Mouse (Mus musculus) MEL (cell line): ENCODE data around the gene Rhbdl1. TPM values are rescaled to one million over a fixed set of nuclear protein-coding genes. Genes with fewer than 3 reads are reported as not detected.

Source experiments
- DNase-seq: peaks from one replicate; pipeline ENCODE4 v3.0.0; 2011; ENCODE audit warnings: low read depth, low spot score
- H3K27ac ChIP-seq: 2 replicates; pipeline ENCODE4 v1.5.1; 2012; ENCODE audit warnings: low read depth, mild to moderate bottlenecking, control low read depth, low read length, moderate library complexity; ENCODE audit not compliant: control insufficient read depth
- H3K27me3 ChIP-seq, 2 experiments: fragments of 150-350 bp in 1 of 2; sonication (generic) in 1 of 2; 2 replicates each; pipeline ENCODE4 v1.6.1; 2012; ENCODE audit warnings: low read length in 2 of 2, mild to moderate bottlenecking in 2 of 2, improper control_type of control experiment in 1 of 2, moderate library complexity in 1 of 2; ENCODE audit not compliant: insufficient read depth in 2 of 2, control insufficient read depth in 1 of 2
- H3K36me3 ChIP-seq, 2 experiments: 2 replicates each; pipeline ENCODE4 v1.6.1; 2012 to 2014; ENCODE audit warnings: low read length in 2 of 2, improper control_type of control experiment in 1 of 2, inconsistent platforms in 1 of 2, mild to moderate bottlenecking in 1 of 2; ENCODE audit not compliant: insufficient read depth in 2 of 2, control insufficient read depth in 1 of 2
- H3K4me1 ChIP-seq, 2 experiments: fragments of 150-350 bp in 1 of 2; sonication (generic) in 1 of 2; 2 replicates each; pipeline ENCODE4 v1.6.1; 2012; ENCODE audit warnings: low read length in 2 of 2, improper control_type of control experiment in 1 of 2, mild to moderate bottlenecking in 1 of 2; ENCODE audit not compliant: insufficient read depth in 2 of 2, control insufficient read depth in 1 of 2
- H3K4me3 ChIP-seq, 2 experiments: fragments of 150-350 bp in 1 of 2; sonication (generic) in 1 of 2; 2 replicates each; pipeline ENCODE4 v1.5.1; 2012; ENCODE audit warnings: low read depth in 2 of 2, low read length in 2 of 2, mild to moderate bottlenecking in 2 of 2, moderate library complexity in 2 of 2, control low read depth in 1 of 2, improper control_type of control experiment in 1 of 2; ENCODE audit not compliant: control insufficient read depth in 1 of 2, insufficient read depth in 1 of 2
- H3K79me2 ChIP-seq: 2 replicates; pipeline ENCODE4 v1.6.1; 2012; ENCODE audit warnings: mild to moderate bottlenecking, low read length, moderate library complexity; ENCODE audit not compliant: control insufficient read depth, poor library complexity, insufficient read depth
- H3K9ac ChIP-seq: 2 replicates; pipeline ENCODE4 v1.6.1; 2012; ENCODE audit warnings: low read depth, mild to moderate bottlenecking, control low read depth, low read length, moderate library complexity; ENCODE audit not compliant: control insufficient read depth, poor library complexity, severe bottlenecking
- H3K9me3 ChIP-seq: fragments of 150-350 bp; sonication (generic); replicated peaks from 2 replicates; pipeline ENCODE4 v1.6.1; 2012; ENCODE audit warnings: mild to moderate bottlenecking, low read length, improper control_type of control experiment, moderate library complexity; ENCODE audit not compliant: insufficient read depth
- BHLHE40 ChIP-seq: IDR thresholded peaks from 2 replicates; pipeline ENCODE4 v1.6.1; 2012; ENCODE audit warnings: low read depth, mild to moderate bottlenecking, inconsistent platforms, low read length, improper control_type of control experiment, borderline replicate concordance
- CTCF ChIP-seq, 3 experiments: IDR thresholded peaks in 2 of 3; conservative IDR thresholded peaks in 1 of 3; 2 replicates each; pipeline ENCODE4 v1.5.1; 2011 to 2012; ENCODE audit warnings: low read length in 3 of 3, low read depth in 2 of 3, mild to moderate bottlenecking in 2 of 3, improper control_type of control experiment in 1 of 3, inconsistent platforms in 1 of 3, mixed read lengths in 1 of 3, moderate library complexity in 1 of 3; ENCODE audit not compliant: control insufficient read depth in 1 of 3, insufficient read depth in 1 of 3, poor library complexity in 1 of 3, severe bottlenecking in 1 of 3
- E2F4 ChIP-seq: IDR thresholded peaks from 2 replicates; pipeline ENCODE4 v1.6.1; 2011; ENCODE audit warnings: low read depth, low read length, improper control_type of control experiment, borderline replicate concordance
- ELF1 ChIP-seq: IDR thresholded peaks from 2 replicates; pipeline ENCODE4 v1.6.1; 2014; ENCODE audit warnings: low read depth, mild to moderate bottlenecking, inconsistent platforms, low read length, improper control_type of control experiment, moderate library complexity
- EP300 ChIP-seq, 2 experiments: IDR thresholded peaks; 2 replicates each; pipeline ENCODE4 v1.6.1; 2011; ENCODE audit warnings: improper control_type of control experiment in 2 of 2, low read length in 2 of 2, low read depth in 1 of 2, mild to moderate bottlenecking in 1 of 2
- ETS1 ChIP-seq: IDR thresholded peaks from 2 replicates; pipeline ENCODE4 v1.6.1; 2012; ENCODE audit warnings: low read depth, mild to moderate bottlenecking, inconsistent platforms, low read length, improper control_type of control experiment, moderate library complexity
- HCFC1 ChIP-seq: IDR thresholded peaks from 2 replicates; pipeline ENCODE4 v1.6.1; 2012; ENCODE audit warnings: low read depth, mild to moderate bottlenecking, inconsistent platforms, low read length, improper control_type of control experiment, moderate library complexity
- JUND ChIP-seq: IDR thresholded peaks from 2 replicates; pipeline ENCODE4 v1.6.1; 2011; ENCODE audit warnings: low read depth, mild to moderate bottlenecking, improper control_type of control experiment, low read length
- MAFK ChIP-seq: IDR thresholded peaks from 2 replicates; pipeline ENCODE4 v1.6.1; 2011; ENCODE audit warnings: low read depth, mild to moderate bottlenecking, low read length, improper control_type of control experiment, borderline replicate concordance
- MAX ChIP-seq: IDR thresholded peaks from 2 replicates; pipeline ENCODE4 v1.6.1; 2011; ENCODE audit warnings: low read length, improper control_type of control experiment
- MEF2A ChIP-seq: IDR thresholded peaks from 2 replicates; pipeline ENCODE4 v1.6.1; 2014; ENCODE audit warnings: low read depth, mild to moderate bottlenecking, inconsistent platforms, low read length, improper control_type of control experiment; ENCODE audit not compliant: poor library complexity, insufficient replicate concordance, severe bottlenecking; ENCODE audit errors: extremely low read depth
- MYB ChIP-seq: IDR thresholded peaks from 2 replicates; pipeline ENCODE4 v1.6.1; 2011; ENCODE audit warnings: mild to moderate bottlenecking, low read depth, low read length, improper control_type of control experiment
- POLR2AphosphoS2 ChIP-seq: IDR thresholded peaks from 2 replicates; pipeline ENCODE4 v1.6.1; 2011; ENCODE audit warnings: low read length, improper control_type of control experiment
- POLR2AphosphoS5 ChIP-seq: IDR thresholded peaks from 2 replicates; pipeline ENCODE4 v1.6.1; 2012; ENCODE audit warnings: low read depth, borderline replicate concordance, mild to moderate bottlenecking, inconsistent platforms, low read length, moderate library complexity, mixed read lengths
- SMC3 ChIP-seq: IDR thresholded peaks from 2 replicates; pipeline ENCODE4 v1.6.1; 2011; ENCODE audit warnings: low read depth, low read length, improper control_type of control experiment
- TCF12 ChIP-seq: IDR thresholded peaks from 2 replicates; pipeline ENCODE4 v1.6.1; 2014; ENCODE audit warnings: low read depth, mild to moderate bottlenecking, inconsistent platforms, low read length, improper control_type of control experiment, moderate library complexity
- USF2 ChIP-seq, 2 experiments: IDR thresholded peaks; 2 replicates each; pipeline ENCODE4 v1.6.1; 2011 to 2012; ENCODE audit warnings: improper control_type of control experiment in 2 of 2, low read length in 2 of 2, borderline replicate concordance in 1 of 2, inconsistent platforms in 1 of 2, low read depth in 1 of 2, mild to moderate bottlenecking in 1 of 2; ENCODE audit not compliant: insufficient read depth in 1 of 2
- ZC3H11A ChIP-seq: IDR thresholded peaks from 2 replicates; pipeline ENCODE4 v1.6.1; 2012; ENCODE audit warnings: low read depth, mild to moderate bottlenecking, inconsistent platforms, low read length, improper control_type of control experiment
- ZKSCAN1 ChIP-seq: IDR thresholded peaks from 2 replicates; pipeline ENCODE4 v1.6.1; 2012; ENCODE audit warnings: low read depth, mild to moderate bottlenecking, inconsistent platforms, low read length, improper control_type of control experiment, moderate library complexity
- ZNF384 ChIP-seq: IDR thresholded peaks from 2 replicates; pipeline ENCODE4 v1.6.1; 2012; ENCODE audit warnings: low read depth, mild to moderate bottlenecking, inconsistent platforms, low read length, improper control_type of control experiment
- polyA plus RNA-seq, 2 experiments: library from polyadenylated mRNA; stranded (reverse) in 1 of 2; unstranded in 1 of 2; fragments of >175 nt in 1 of 2; fragments of >200 nt in 1 of 2; gene quantifications; 2 replicates each; pipeline versions ENCODE4 v1.2.1 to v1.2.4; 2012; ENCODE audit warnings: low replicate concordance in 2 of 2, low read depth in 1 of 2; ENCODE audit not compliant: insufficient read length in 2 of 2, insufficient read depth in 1 of 2, missing spikeins in 1 of 2
- total RNA-seq: library from RNA; depleted of rRNA; stranded (reverse); fragments of 300-350 nt; gene quantifications from 2 replicates; pipeline ENCODE4 v1.2.3, GENCODE M21; 2012

Rhbdl1 gene
- total and polyA plus RNA-seq, 3 experiments: 1.4 to 4.0 TPM; not detected in 1

DNA sequence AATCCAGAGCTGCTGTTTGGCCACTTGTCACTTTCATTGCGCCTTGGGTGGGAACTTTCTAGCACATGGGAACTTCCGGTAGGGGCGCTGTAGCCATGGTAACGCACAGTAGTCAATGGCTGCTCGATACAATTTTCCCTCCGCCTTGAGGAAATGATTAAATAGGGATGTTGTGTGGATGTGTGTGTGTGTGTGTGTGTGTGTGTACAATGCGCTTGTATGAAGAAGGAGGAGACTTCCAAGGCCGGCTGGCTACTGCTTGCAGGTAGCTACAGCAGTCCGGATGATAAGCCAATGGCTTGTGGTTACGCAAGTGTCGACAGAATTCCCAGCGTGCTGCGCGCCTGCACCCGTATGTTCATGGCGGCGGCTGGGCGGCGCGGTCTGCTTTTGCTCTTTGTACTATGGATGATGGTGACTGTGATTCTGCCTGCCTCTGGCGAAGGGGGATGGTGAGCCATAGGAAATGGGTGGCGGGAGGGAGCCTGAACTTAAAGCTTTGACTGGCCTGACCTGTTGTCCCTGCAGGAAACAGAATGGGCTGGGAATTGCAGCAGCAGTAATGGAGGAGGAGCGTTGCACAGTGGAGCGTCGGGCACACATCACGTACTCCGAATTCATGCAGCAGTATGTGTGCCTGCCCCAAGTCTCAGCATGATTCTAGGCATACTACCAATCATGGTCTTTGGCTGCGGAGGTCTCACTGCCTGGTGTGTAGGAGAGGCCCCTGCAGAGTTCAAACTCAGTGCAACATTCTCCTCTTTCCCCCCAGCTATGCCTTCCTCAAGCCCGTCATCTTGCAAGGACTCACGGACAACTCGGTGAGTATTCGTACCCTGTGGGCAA, 8.2 kb downstream of the Rhbdl1 start, which contains the start of gene Jmjd8 (continued):
- TF ChIP-seq USF2 (IDR thresholded peaks at IDR 0.05; ENCODE audit: borderline replicate concordance in 1 of 2, insufficient read depth in 1 of 2, low read depth in 1 of 2, low read length in 2 of 2) (no peak), ETS1 (0 out of 2 replicates have a peak, but pooled peaks have one; percentile 42), POLR2AphosphoS2 (peak; percentile 59), JUND (no peak), MYB (no peak)
- TF ChIP-seq, all 39 proteins: peak for 22

DNA sequence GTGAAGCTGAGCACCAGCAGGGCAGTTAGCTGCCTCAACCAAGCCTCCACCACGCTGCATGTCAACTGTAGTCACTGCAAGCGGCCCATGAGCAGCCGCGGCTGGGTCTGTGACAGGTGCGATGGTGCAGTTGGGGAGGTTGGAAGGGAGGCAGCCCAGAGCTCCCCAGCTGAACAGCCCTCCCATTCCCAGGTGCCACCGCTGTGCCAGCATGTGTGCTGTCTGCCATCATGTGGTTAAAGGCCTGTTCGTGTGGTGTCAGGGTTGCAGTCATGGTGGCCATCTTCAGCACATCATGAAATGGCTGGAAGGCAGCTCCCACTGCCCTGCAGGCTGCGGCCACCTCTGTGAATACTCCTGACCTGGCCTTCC, 8.9 kb downstream of the Rhbdl1 start:
- Histone ChIP-seq H3K9me3 (no peaks in the 10 kb centered on the region), H3K9ac (peak overlapping the region; percentile 83; the same call in 1 of the 2 replicates), H3K27me3 (no peaks in the 10 kb centered on the region), H3K27ac (0 out of 2 replicates have a peak overlapping the region, but pooled peaks have one; percentile 27), H3K79me2 (peaks cover 62% of the 10 kb centered on the region), H3K4me1 (peaks cover 0 to 38% of the 10 kb centered on the region in 2 experiments; a peak in 2 of 4 replicates), H3K36me3 (peaks cover 0 to 13% of the 10 kb centered on the region in 2 experiments; a peak in 2 of 4 replicates), H3K4me3 (peak overlapping the region in 1 of 2 experiments; percentile 81; a peak in 2 of 4 replicates)
- TF ChIP-seq ELF1 (no peak), CTCF (IDR thresholded peaks at IDR 0.05 in 2 of 3, conservative IDR thresholded peaks at IDR 0.05 in 1 of 3; ENCODE audit: control insufficient read depth in 1 of 3, insufficient read depth in 1 of 3, low read depth in 2 of 3, low read length in 3 of 3, poor library complexity in 1 of 3, severe bottlenecking in 1 of 3) (no peak), MAFK (no peak), ZC3H11A (no peak), USF2 (IDR thresholded peaks at IDR 0.05; ENCODE audit: borderline replicate concordance in 1 of 2, insufficient read depth in 1 of 2, low read depth in 1 of 2, low read length in 2 of 2) (no peak), BHLHE40 (no peak), ZKSCAN1 (no peak), HCFC1 (no peak), MEF2A (no peak), ZNF384 (no peak), TCF12 (no peak), POLR2AphosphoS5 (no peak), MAX (no peak), EP300 (IDR thresholded peaks at IDR 0.05; ENCODE audit: low read depth in 1 of 2, low read length in 2 of 2) (no peak), SMC3 (no peak), E2F4 (no peak), JUND (no peak)
- DNase-seq: no peak
